Mouse (Mus musculus) hindbrain, embryonic 11.5 days (tissue): ENCODE measurements around the gene Ccl22. TPM values are rescaled to one million over a fixed set of nuclear protein-coding genes. Genes with fewer than 3 reads are reported as not detected.
A peak's percentile ranks its signal among the peaks of the same experiment; 100 is the strongest.

Source experiments
- ATAC-seq: fragments of 200-750 bp; cut with Nextera tagmentation; 2 replicates; pipeline ENCODE4 v1.8.0; 2017; ENCODE audit warnings: mild to moderate bottlenecking, moderate TSS enrichment, moderate library complexity; ENCODE audit not compliant: low FRiP score
- DNase-seq: peaks from one replicate; pipeline ENCODE4 v3.0.0-alpha.2; 2015; ENCODE audit warnings: low spot score
- H3K27ac ChIP-seq: fragments of 300-500 bp; sonication (generic); 2 replicates; pipeline ENCODE4 v1.5.1; 2014; ENCODE audit warnings: mild to moderate bottlenecking, low read depth, low read length
- H3K27me3 ChIP-seq: fragments of 300-500 bp; sonication (generic); 2 replicates; pipeline ENCODE4 v1.6.1; 2014; ENCODE audit warnings: mild to moderate bottlenecking, low read length, moderate library complexity, mixed read lengths; ENCODE audit not compliant: control insufficient read depth, insufficient read depth
- H3K36me3 ChIP-seq: fragments of 300-500 bp; sonication (generic); 2 replicates; pipeline ENCODE4 v1.6.1; 2014; ENCODE audit warnings: mild to moderate bottlenecking, low read length, moderate library complexity, mixed read lengths; ENCODE audit not compliant: control insufficient read depth, insufficient read depth
- H3K4me1 ChIP-seq: fragments of 300-500 bp; sonication (generic); replicated peaks from 2 replicates; pipeline ENCODE4 v1.6.1; 2014; ENCODE audit warnings: low read length, mixed read lengths; ENCODE audit not compliant: control insufficient read depth, insufficient read depth
- H3K4me2 ChIP-seq: fragments of 300-500 bp; sonication (generic); replicated peaks from 2 replicates; pipeline ENCODE4 v1.6.1; 2014; ENCODE audit warnings: mild to moderate bottlenecking, low read depth, low read length
- H3K4me3 ChIP-seq: fragments of 300-500 bp; sonication (generic); 2 replicates; pipeline ENCODE4 v1.5.1; 2014; ENCODE audit warnings: low read depth, low read length
- H3K9ac ChIP-seq: fragments of 300-500 bp; sonication (generic); 2 replicates; pipeline ENCODE4 v1.6.1; 2014; ENCODE audit warnings: low read depth, low read length
- H3K9me3 ChIP-seq: fragments of 300-500 bp; sonication (generic); 2 replicates; pipeline ENCODE4 v1.6.1; 2016; ENCODE audit warnings: low read length; ENCODE audit not compliant: control insufficient read depth
- WGBS: fragments of 180-500 bp; shearing (Covaris S2); extraction: QIAGEN DNeasy Blood & Tissue Kit; methylation state at CpG from one replicate; pipeline ENCODE4 v1.1.7; 2014; 5-methylcytosine and 5-hydroxymethylcytosine counted together
- polyA plus RNA-seq: library from polyadenylated mRNA; unstranded; fragments of >200 nt; fragmentation: Nextera tagmentation; extraction: Ambion mirVana; gene quantifications from 2 replicates; pipeline ENCODE4 v1.2.1, GENCODE M21; 2014

Gene Ccl22
- polyA plus RNA-seq, 1 experiment from 2014 or later = not detected

DNA sequence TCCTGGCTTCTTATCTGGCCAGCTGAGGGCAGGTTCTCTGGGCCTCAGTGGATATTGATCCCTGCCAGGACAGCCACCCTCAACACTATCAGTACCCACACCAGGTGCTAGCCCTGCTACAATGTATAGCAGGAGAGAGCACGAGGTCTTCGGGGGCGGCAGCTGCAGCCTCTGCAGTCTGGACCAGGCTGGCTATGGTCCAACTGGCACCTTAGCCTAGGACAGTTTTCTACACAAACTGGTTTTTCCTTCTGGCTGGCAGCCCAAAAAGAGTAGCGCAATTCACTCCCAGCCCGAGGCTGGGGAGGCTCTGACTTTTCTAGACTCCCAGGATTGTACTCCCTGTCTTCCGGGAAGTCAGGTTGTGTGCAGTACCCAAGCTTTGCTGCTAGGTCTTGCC, 25.6 kb downstream of the Ccl22 start:
- Histone ChIP-seq H3K27ac (no peak overlapping the region), H3K4me3 (no peak overlapping the region), H3K4me1 (peaks cover 16% of the 10 kb centered on the region), H3K4me2 (no peak overlapping the region), H3K9me3 (no peaks in the 10 kb centered on the region), H3K27me3 (peaks cover 15% of the 10 kb centered on the region), H3K9ac (no peak overlapping the region), H3K36me3 (no peaks in the 10 kb centered on the region)
- WGBS = 72% methylated on average over 6 of the region's 6 CpGs
- DNase-seq (no peak), ATAC-seq (no peak)

DNA sequence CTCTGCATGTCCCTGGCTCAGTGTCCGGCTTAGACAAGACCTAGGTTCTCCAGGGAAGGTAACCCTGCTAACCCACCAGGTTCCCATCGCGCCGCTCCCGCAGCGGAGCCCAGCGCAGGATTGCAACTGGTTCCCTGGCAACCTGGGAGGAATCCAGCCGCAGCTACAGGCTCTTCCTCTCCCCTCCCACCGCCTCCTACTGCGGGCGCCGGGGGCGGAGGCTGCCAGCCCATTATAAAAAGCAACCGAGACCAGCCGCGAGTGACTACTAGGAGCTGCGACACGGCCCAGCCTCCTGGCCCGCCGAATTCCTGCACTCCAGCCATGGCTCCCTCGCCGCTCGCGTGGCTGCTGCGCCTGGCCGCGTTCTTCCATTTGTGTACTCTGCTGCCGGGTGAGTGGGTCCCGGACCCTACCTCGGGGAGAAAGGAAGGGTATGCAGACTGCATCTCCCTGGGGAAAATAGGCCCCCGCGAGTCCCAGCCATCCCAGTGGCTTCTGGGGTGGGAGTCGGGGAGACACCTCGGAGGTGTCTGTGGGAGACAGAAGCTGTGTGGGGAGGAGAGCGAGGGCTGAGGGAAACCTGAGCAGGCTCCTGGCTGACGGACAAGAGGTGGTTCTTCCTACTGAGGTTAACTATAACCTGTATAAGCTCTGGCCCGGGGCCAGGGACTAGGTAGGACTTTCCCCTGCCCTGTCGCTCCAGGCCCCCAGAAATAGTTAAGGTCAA, 26.7 kb downstream of the Ccl22 start, which contains the start of gene Cx3cl1:
Gene Cx3cl1 (plus strand): TSS at position 69 of the 730 bp plus-strand sequence.
- H3K4me3 ChIP-seq = peak within 1 kb of the TSS; percentile 43
- no peaks in the 10 kb centered on the region for H3K36me3 ChIP-seq
- peak within 1 kb of the TSS; percentile 77 for H3K4me2 ChIP-seq
- DNase-seq (peak; percentile 84), ATAC-seq (peak; percentile 90)
- H3K27me3 ChIP-seq = peaks cover 15% of the 10 kb centered on the region
- under 1% methylated on average over 38 of the region's 38 CpGs for WGBS
- H3K9ac ChIP-seq = peak within 1 kb of the TSS; percentile 49
- H3K9me3 ChIP-seq = no peaks in the 10 kb centered on the region
- peaks cover 16% of the 10 kb centered on the region for H3K4me1 ChIP-seq
- no peak within 1 kb of the TSS for H3K27ac ChIP-seq

DNA sequence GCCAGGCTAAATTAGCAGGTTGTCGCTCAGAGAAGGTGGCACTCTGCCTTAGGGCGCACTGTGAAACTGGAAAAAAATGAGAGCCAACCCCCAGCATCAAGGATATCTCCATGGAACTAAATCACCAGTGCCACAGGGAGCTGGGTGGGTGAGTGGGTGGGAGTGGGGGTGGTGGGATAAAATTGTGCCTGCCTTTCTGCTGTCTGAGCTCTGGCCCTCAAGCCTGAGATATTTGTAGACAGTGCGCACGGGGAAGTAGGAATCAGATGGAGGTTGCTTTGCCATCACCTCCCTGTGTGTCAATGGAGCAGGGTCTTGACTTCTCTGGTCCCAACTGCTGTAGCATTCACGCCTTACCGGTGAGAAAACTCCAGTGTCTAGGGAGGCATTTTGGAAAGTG, 27.7 kb downstream of the Ccl22 start:
- Histone ChIP-seq H3K9me3 (no peaks in the 10 kb centered on the region), H3K27ac (no peak overlapping the region), H3K4me3 (no peak overlapping the region), H3K4me2 (peak overlapping the region; percentile 77), H3K27me3 (peaks cover 15% of the 10 kb centered on the region), H3K4me1 (peaks cover 16% of the 10 kb centered on the region), H3K36me3 (no peaks in the 10 kb centered on the region), H3K9ac (no peak overlapping the region)
- ATAC-seq (no peak), DNase-seq (no peak)
- 38% methylated on average over 6 of the region's 6 CpGs for whole genome bisulfite sequencing

- DNase-seq = peak; percentile 27
- H3K9me3 ChIP-seq = no peaks in the 10 kb centered on the region
- no peaks in the 10 kb centered on the region for H3K36me3 ChIP-seq
- no peak overlapping the region for H3K4me3 ChIP-seq
- H3K27me3 ChIP-seq = peaks cover 15% of the 10 kb centered on the region
- no peak for ATAC-seq
- no peak overlapping the region for H3K9ac ChIP-seq
- no peak overlapping the region for H3K4me2 ChIP-seq
- peaks cover 16% of the 10 kb centered on the region for H3K4me1 ChIP-seq
- WGBS = 12% methylated on average over 12 of the region's 12 CpGs
- H3K27ac ChIP-seq = no peak overlapping the region
Measured at GRCm38 (mm10) chr8:94773700-94774171, 28.3 kb downstream of the Ccl22 start.

GRCm38 (mm10) chr8:94774601-94775000, 29.2 kb downstream of the Ccl22 start:
- Histone ChIP-seq H3K36me3 (no peaks in the 10 kb centered on the region), H3K9ac (no peak overlapping the region), H3K9me3 (no peaks in the 10 kb centered on the region), H3K27me3 (peaks cover 15% of the 10 kb centered on the region), H3K4me1 (peaks cover 16% of the 10 kb centered on the region), H3K4me3 (no peak overlapping the region), H3K27ac (no peak overlapping the region), H3K4me2 (no peak overlapping the region)
- ATAC-seq = no peak
- 86% methylated on average over 1 of the region's 1 CpGs for WGBS
- no peak for DNase-seq

DNA sequence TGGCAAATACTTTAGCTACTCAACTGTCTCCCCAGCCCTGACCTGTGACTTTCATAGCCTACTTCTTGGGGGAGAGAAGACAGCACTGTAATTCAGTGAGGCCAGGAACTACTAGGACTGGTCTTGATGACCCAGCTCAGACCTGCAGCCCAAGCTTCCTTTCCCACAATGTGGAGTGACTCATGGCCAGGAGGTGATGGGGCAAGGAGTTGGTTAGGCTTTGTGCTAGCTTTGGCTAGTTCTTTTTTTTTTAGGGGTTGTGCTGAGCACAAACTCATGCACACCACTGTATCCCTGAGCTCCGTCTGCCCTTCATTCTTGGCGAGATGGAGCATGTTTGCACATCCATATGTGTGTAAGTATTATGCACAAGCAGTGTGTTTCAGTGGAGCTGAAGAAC, 31.0 kb downstream of the Ccl22 start:
- Histone ChIP-seq H3K4me2 (no peak overlapping the region), H3K9ac (no peak overlapping the region), H3K9me3 (no peaks in the 10 kb centered on the region), H3K36me3 (no peaks in the 10 kb centered on the region), H3K27me3 (peaks cover 9% of the 10 kb centered on the region), H3K4me1 (peaks cover 14% of the 10 kb centered on the region), H3K27ac (no peak overlapping the region), H3K4me3 (no peak overlapping the region)
- ATAC-seq (no peak), DNase-seq (no peak)
- WGBS = 87% methylated on average over 2 of the region's 2 CpGs

DNA sequence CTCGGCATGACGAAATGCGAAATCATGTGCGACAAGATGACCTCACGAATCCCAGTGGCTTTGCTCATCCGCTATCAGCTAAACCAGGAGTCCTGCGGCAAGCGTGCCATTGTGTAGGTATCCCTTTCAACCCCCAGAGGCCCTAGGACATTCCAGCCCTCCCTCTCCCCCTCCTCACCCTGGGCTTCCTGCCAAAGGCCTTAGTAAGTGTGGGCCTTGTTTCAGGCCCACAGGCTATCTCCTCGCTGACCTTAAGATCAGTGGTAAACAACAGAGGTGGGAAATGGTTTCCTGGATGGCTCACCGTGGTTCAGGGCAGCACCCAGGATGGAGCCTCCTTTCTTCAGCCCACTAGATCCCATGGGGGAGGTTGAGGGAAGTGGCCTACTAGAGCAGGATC, 32.6 kb downstream of the Ccl22 start:
- WGBS = 76% methylated on average over 10 of the region's 10 CpGs
- no peak overlapping the region for H3K4me2 ChIP-seq
- H3K9ac ChIP-seq = 0 out of 2 replicates have a peak overlapping the region, but pooled peaks have one; percentile 7
- H3K4me3 ChIP-seq = no peak overlapping the region
- peaks cover 5% of the 10 kb centered on the region for H3K4me1 ChIP-seq
- 0 out of 2 replicates have a peak, but pooled peaks cover 1% of the 10 kb centered on the region for H3K27me3 ChIP-seq
- no peaks in the 10 kb centered on the region for H3K9me3 ChIP-seq
- no peaks in the 10 kb centered on the region for H3K36me3 ChIP-seq
- DNase-seq = no peak
- 0 out of 2 replicates have a peak, but pooled peaks have one; percentile 1 for ATAC-seq
- H3K27ac ChIP-seq = peak overlapping the region; percentile 30; the same call in 1 of the 2 replicates

DNA sequence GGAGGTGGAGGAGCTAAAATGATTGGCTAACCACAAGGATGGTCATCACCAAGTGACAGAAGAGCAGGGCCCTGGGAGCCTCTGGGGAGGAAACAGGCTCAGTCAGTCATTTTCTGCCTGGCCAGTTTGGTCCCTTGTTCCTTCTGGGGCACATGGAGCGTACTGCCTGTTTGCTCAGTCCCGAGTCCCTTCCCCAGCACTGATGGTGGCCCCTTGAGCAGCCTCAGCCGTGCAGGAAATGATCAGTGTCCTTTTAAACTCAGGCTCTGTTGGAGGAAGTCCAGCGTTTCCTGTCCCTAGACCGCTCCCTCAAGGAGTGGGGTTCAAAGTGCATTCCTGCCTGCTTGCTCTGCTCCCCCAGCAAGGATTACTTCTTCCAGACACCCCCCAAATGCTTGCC, 33.1 kb downstream of the Ccl22 start:
- H3K4me3 ChIP-seq = no peak overlapping the region
- peak overlapping the region; percentile 30; the same call in 1 of the 2 replicates for H3K27ac ChIP-seq
- 0 out of 2 replicates have a peak overlapping the region, but pooled peaks have one; percentile 7 for H3K9ac ChIP-seq
- DNase-seq (no peak), ATAC-seq (peak; percentile 11; the same call in 1 of the 2 replicates)
- H3K4me2 ChIP-seq = no peak overlapping the region
- peaks cover 4% of the 10 kb centered on the region for H3K4me1 ChIP-seq
- 62% methylated on average over 5 of the region's 5 CpGs for WGBS
- no peaks in the 10 kb centered on the region for H3K36me3 ChIP-seq
- H3K27me3 ChIP-seq = no peaks in the 10 kb centered on the region
- no peaks in the 10 kb centered on the region for H3K9me3 ChIP-seq
